Mouse (Mus musculus): ENCODE data around the gene Hamp.

DNA sequence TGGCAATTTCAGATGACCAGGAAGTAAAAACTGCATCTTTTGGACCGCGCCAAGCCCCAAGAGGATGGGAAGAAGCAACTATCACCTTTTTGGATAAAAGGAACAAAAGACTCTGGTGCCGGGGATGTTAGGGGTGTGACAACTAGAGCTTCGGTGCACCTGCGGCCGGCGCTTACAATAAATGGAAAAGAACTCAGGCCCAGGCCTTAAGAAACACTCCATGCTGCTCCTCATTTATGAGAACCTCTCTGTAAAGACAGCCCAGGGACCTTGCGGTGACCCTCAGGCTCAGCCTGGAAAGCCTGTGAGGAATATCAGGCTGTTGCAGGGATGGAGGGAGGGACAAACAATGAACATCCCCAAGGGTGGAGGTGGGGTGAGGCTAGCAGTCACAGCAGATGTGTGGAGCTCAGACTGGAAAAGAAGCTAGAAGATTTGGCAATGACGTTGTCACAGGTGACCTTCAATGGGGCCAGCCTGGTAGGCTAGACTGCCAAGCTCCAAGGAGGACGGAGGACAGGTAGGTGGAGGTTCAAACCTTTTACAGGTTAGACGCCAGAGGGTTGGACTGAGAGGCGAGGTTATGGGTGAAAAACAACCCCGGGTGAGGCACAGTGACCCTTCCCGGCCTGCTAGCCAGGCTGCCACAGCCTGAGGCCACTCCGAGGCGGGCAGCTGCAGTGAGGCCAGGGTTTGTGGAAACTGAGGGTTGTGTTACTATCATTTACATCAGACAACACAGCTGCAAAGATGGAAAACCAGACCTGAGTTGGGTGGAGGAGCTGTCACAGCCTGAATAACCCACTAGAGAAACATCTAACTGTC is 8.8 kb upstream of the Hamp start:
- no peak for TF ChIP-seq POLR2A (IDR thresholded peaks at IDR 0.05; ENCODE audit: extremely low read depth, insufficient read depth, low read length)
- no peak for TF ChIP-seq CTCF (IDR thresholded peaks at IDR 0.05; ENCODE audit: extremely low read depth, insufficient read depth, low read length)
